Mouse (Mus musculus) embryo, embryonic 10 days (tissue): ENCODE results near the gene Mei1.
A peak's percentile ranks its signal among the peaks of the same experiment; 100 is the strongest.
"Not testable (repeated sequence)": the region's sequence is repeated elsewhere in the genome, so short reads cannot be mapped to it uniquely, and the experiment has no call there.

Source experiments
- DNase-seq: peaks from one replicate; pipeline ENCODE4 v3.0.0-alpha.2; 2015; ENCODE audit warnings: low spot score

The Mei1 gene

GRCm38 (mm10) chr15:82086131-82086530 is 16.3 kb downstream of the Mei1 start:
- no peak for DNase-seq

GRCm38 (mm10) chr15:82087266-82087665 is 17.5 kb downstream of the Mei1 start:
- DNase-seq, result peak; percentile 37

- DNase-seq, result no peak
Measured at GRCm38 (mm10) chr15:82091061-82091460, 21.3 kb downstream of the Mei1 start.

- DNase-seq, result peak; percentile 77
Measured at GRCm38 (mm10) chr15:82106953-82107555, 37.3 kb downstream of the Mei1 start.

GRCm38 (mm10) chr15:82120544-82120943 is 50.7 kb downstream of the Mei1 start:
- DNase-seq, result no peak

GRCm38 (mm10) chr15:82126690-82127089 is 56.9 kb downstream of the Mei1 start:
- DNase-seq, result not testable (repeated sequence)

- DNase-seq, result peak; percentile 99
Measured at GRCm38 (mm10) chr15:82127426-82128374, 57.9 kb downstream of the Mei1 start, which contains the start of gene Ccdc134. Gene Ccdc134, plus strand, starts transcription at chr15:82127922.

GRCm38 (mm10) chr15:82128398-82128797 is 58.6 kb downstream of the Mei1 start:
- DNase-seq, result no peak

- DNase-seq, result no peak
Measured at GRCm38 (mm10) chr15:82130599-82130998, 60.8 kb downstream of the Mei1 start.

GRCm38 (mm10) chr15:82135372-82135771 is 65.6 kb downstream of the Mei1 start:
- no peak for DNase-seq

GRCm38 (mm10) chr15:82138565-82138964 is 68.8 kb downstream of the Mei1 start:
- peak; percentile 66 for DNase-seq

GRCm38 (mm10) chr15:82139196-82139595 is 69.4 kb downstream of the Mei1 start:
- DNase-seq, result peak; percentile 33

- no peak for DNase-seq
Measured at GRCm38 (mm10) chr15:82140355-82140754, 70.6 kb downstream of the Mei1 start.

GRCm38 (mm10) chr15:82144157-82144556 is 74.4 kb downstream of the Mei1 start:
- no peak for DNase-seq

GRCm38 (mm10) chr15:82145408-82145807 is 75.6 kb downstream of the Mei1 start:
- no peak for DNase-seq

- DNase-seq, result no peak
Measured at GRCm38 (mm10) chr15:82145851-82146769, 76.3 kb downstream of the Mei1 start.

- DNase-seq, result peak; percentile 100
Measured at GRCm38 (mm10) chr15:82146770-82147610, 77.2 kb downstream of the Mei1 start, which contains the start of gene Srebf2. Gene Srebf2, plus strand, starts transcription at chr15:82147181.

GRCm38 (mm10) chr15:82147611-82148111 is 77.9 kb downstream of the Mei1 start:
- DNase-seq, result peak; percentile 63

GRCm38 (mm10) chr15:82148510-82148911 is 78.7 kb downstream of the Mei1 start:
- DNase-seq, result no peak

- DNase-seq, result no peak
Measured at GRCm38 (mm10) chr15:82150042-82150441, 80.2 kb downstream of the Mei1 start.

GRCm38 (mm10) chr15:82151176-82151575 is 81.4 kb downstream of the Mei1 start:
- no peak for DNase-seq
